Mouse (Mus musculus) forebrain, embryonic 14.5 days (tissue): ENCODE results near the gene Sf1. TPM values are rescaled to one million over a fixed set of nuclear protein-coding genes. Genes with fewer than 3 reads are reported as not detected.

Experiments
- ATAC-seq: fragments of 200-750 bp; cut with Nextera tagmentation; 2 replicates; pipeline ENCODE4 v1.8.0; 2017; ENCODE audit warnings: mild to moderate bottlenecking, moderate library complexity
- DNase-seq: peaks from one replicate; pipeline ENCODE4 v3.0.0-alpha.2; 2015; ENCODE audit warnings: low spot score
- H3K27ac ChIP-seq: fragments of 300-500 bp; sonication (generic); 2 replicates; pipeline ENCODE4 v1.5.1; 2014; ENCODE audit warnings: low read depth, mild to moderate bottlenecking, control low read depth, low read length, moderate library complexity
- H3K27me3 ChIP-seq: fragments of 300-500 bp; sonication (generic); replicated peaks from 2 replicates; pipeline ENCODE4 v1.6.1; 2014; ENCODE audit warnings: low read length, control low read depth, mixed read lengths; ENCODE audit not compliant: control insufficient read depth, insufficient read depth
- H3K36me3 ChIP-seq: fragments of 300-500 bp; sonication (generic); 2 replicates; pipeline ENCODE4 v1.6.1; 2014; ENCODE audit warnings: low read length, control low read depth; ENCODE audit not compliant: control insufficient read depth, insufficient read depth
- H3K4me1 ChIP-seq: fragments of 300-500 bp; sonication (generic); 2 replicates; pipeline ENCODE4 v1.6.1; 2014; ENCODE audit warnings: antibody characterized with exemption, low read length, control low read depth; ENCODE audit not compliant: control insufficient read depth, insufficient read depth
- H3K4me2 ChIP-seq: fragments of 300-500 bp; sonication (generic); 2 replicates; pipeline ENCODE4 v1.6.1; 2014; ENCODE audit warnings: mild to moderate bottlenecking, control low read depth, low read length
- H3K4me3 ChIP-seq: fragments of 300-500 bp; sonication (generic); 2 replicates; pipeline ENCODE4 v1.5.1; 2014; ENCODE audit warnings: low read depth, low read length, control low read depth
- H3K9ac ChIP-seq: fragments of 300-500 bp; sonication (generic); 2 replicates; pipeline ENCODE4 v1.6.1; 2014; ENCODE audit warnings: mild to moderate bottlenecking, low read length, control low read depth, moderate library complexity
- H3K9me3 ChIP-seq: fragments of 300-500 bp; sonication (generic); replicated peaks from 2 replicates; pipeline ENCODE4 v1.6.1; 2016; ENCODE audit warnings: low read length, control low read depth, mixed read lengths; ENCODE audit not compliant: control insufficient read depth
- WGBS: fragments of 180-500 bp; shearing (Covaris S2); extraction: QIAGEN DNeasy Blood & Tissue Kit; methylation state at CpG from one replicate; pipeline ENCODE4 v1.1.7; 2014; 5-methylcytosine and 5-hydroxymethylcytosine counted together
- polyA plus RNA-seq: library from polyadenylated mRNA; unstranded; fragments of >200 nt; fragmentation: Nextera tagmentation; extraction: Ambion mirVana; gene quantifications from 2 replicates; pipeline ENCODE4 v1.2.1, GENCODE M21; 2014

Sf1 gene
- polyA plus RNA-seq, 1 experiment from 2014 or later: 90.4 TPM

DNA sequence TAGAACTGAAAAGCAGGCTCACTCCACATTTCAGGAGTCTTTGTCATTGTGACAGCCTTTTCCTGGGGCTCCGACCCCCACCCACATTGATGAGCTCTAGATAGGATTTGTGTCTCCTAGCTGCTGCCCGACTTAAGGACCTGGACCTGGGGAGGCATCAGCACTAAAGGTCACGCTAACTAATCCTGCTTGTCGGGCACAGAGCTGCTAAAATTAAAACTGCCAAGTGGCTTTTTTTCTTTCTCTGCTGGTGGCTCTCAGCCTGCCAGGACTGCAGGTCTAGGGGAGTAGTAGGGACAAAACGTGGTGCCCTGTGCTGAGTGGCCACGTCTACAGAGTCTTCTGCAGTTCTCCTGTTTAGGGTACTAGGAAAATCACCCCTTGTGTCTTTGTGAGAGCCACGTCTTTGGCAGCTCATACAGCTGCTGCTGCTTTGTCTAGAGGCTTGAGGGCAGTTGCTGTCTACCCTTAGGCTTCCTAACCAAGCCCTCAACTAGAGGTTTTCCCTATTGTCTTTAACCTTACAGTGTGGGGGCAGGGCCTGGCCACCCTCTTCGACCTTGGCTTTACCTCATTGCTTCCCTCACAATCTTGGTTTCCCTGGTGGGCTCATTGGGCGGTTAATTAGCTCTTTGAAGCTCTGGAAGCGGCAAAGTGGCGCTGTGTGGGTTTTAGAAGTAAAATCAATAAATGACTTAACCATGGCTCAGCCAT, 14.0 kb downstream of the Sf1 start:
- H3K4me3 ChIP-seq: no peak overlapping the region
- DNase-seq (no peak), ATAC-seq (no peak)
- H3K36me3 ChIP-seq: peaks cover 72% of the 10 kb centered on the region
- H3K4me2 ChIP-seq: no peak overlapping the region
- H3K9me3 ChIP-seq: no peaks in the 10 kb centered on the region
- H3K9ac ChIP-seq: no peak overlapping the region
- 35% methylated on average over 11 of the region's 11 CpGs for WGBS
- no peaks in the 10 kb centered on the region for H3K27me3 ChIP-seq
- H3K4me1 ChIP-seq: no peaks in the 10 kb centered on the region
- H3K27ac ChIP-seq: no peak overlapping the region

DNA sequence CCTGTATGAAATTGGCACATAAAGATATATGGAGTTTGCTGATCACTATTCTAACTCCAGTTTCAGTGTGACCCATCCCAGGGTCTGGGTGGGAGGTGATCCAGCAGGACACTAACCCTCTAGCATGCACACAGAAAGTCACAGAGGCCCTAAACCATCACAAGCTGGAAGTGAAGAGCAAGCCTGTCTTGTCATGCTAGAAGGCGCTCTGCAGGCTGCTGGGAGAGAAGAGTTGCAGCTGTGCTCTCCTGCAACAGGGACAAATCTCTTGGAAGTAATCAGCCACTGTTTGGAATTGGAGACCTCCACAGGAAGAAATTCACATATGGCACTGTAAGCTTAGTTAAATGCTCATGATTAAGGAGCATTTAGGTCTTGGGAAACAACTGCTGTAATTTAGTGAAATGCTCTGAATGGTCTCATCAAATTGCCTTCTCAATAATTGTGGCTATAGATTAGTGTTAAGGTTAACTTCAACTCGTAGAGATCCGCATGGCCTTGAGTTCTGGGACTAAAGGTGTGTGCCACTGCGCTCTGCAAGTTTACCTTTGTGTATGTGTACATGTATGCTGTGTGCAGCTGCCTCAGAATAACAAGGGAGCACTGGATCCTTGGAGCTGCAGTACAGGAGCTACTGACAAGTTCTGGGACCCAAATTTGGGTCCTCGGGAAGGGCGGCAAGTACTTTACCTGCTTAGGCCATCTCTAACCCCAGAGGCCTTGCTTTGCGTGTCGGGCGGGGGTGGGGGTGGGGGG, 17.1 kb downstream of the Sf1 start:
- WGBS: 92% methylated on average over 9 of the region's 9 CpGs
- Histone ChIP-seq H3K4me2 (no peak overlapping the region), H3K9ac (no peak overlapping the region), H3K4me3 (no peak overlapping the region), H3K27ac (no peak overlapping the region), H3K27me3 (no peaks in the 10 kb centered on the region), H3K36me3 (peaks cover 41% of the 10 kb centered on the region), H3K4me1 (no peaks in the 10 kb centered on the region), H3K9me3 (no peaks in the 10 kb centered on the region)
- ATAC-seq (no peak), DNase-seq (no peak)

DNA sequence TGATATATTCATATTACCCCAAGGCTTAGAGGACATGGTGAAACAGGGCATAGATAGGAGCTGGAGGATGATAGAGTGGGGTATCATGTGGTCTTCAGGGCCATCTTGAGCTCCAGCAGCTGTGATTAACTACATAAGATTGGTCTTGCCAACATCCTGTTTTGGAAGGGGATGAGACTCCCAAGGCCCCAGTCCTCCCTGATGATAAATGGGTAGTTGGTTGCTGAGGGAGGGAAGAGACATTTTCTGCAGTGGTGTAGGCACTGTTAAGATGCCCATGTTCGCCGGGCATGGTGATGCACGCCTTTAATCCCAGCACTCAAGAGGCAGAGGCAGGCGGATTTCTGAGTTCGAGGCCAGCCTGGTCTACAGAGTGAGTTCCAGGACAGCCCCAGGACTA, 17.7 kb downstream of the Sf1 start:
- Histone ChIP-seq H3K9me3 (no peaks in the 10 kb centered on the region), H3K27ac (no peak overlapping the region), H3K4me2 (no peak overlapping the region), H3K9ac (no peak overlapping the region), H3K4me1 (no peaks in the 10 kb centered on the region), H3K4me3 (no peak overlapping the region), H3K27me3 (no peaks in the 10 kb centered on the region), H3K36me3 (peaks cover 35% of the 10 kb centered on the region)
- no peak for DNase-seq
- no peak for ATAC-seq
- 97% methylated on average over 5 of the region's 5 CpGs for WGBS

DNA sequence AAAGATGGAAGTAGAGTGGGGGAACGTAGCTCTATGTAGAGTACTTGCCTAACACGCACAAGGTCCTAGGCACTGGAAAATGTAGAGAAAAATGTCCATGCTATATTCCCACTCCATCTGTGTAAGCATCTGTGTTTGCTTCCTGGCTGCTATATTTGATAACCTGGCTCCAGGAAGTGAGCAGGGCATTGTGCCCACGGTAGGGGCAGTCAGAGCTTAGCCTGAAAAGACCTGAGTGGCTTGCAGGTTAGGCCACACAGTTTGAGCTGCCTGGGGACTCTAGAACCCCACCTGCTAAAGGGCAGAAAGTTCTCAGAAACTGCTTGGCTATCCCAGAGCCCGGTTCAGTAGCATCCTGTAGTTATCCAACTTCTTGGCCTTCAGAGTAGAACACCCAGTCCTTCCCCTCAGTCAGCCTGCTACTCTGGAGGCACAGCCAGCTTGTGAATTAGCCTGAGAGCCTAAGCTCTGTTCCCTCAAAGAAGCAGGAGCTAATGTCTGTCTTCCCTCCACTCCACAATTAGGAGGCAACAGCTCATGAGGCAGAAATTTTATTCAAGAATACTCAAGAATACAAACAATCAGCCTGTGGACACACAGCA, 18.9 kb downstream of the Sf1 start:
- Histone ChIP-seq H3K9ac (no peak overlapping the region), H3K27me3 (no peaks in the 10 kb centered on the region), H3K27ac (no peak overlapping the region), H3K4me3 (no peak overlapping the region), H3K9me3 (no peaks in the 10 kb centered on the region), H3K4me2 (no peak overlapping the region), H3K36me3 (peaks cover 23% of the 10 kb centered on the region), H3K4me1 (no peaks in the 10 kb centered on the region)
- DNase-seq (no peak), ATAC-seq (no peak)
- WGBS: 81% methylated on average over 4 of the region's 4 CpGs

DNA sequence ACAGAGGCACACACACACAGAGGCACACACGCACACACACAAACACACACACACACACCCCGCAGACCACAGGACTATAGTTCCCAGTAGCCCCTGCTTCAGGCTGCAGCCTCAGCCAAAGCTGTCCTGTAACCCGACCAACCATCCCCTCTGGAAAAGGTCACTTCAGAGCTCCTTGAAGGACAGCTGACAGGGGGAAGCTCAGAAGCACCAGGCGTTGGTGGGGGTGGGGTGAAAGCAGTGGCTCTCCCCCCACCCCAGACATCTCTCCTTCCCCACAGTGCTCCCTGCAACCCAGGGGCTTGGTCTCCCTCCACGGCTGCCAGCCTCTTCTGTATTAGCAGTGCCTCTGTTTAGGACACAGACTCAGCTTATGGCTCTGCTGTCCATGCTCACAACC, 20.0 kb downstream of the Sf1 start:
- ATAC-seq: no peak
- WGBS: 56% methylated on average over 5 of the region's 5 CpGs
- no peak overlapping the region for H3K4me3 ChIP-seq

DNA sequence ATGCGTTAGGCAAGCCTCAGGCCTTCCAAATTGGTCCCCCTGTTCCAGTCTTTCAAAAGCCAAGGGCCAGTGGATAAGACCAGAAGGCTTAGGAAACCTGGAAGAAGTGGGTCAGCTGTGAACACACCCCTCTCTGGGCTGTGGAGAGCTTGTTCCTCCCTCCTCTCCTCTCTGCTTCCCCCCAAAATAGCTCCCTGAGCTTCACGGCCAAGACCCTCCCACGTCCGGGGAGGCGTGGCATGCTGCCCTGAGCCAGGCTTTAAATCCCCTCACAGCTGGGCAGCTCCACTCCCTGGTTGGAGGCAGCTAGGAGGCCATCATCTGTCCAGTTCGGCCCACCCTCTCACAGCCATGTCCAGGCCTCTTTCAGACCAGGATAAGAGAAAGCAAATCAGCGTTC, 20.6 kb downstream of the Sf1 start, which contains the start of gene Pygm:
TSS of gene Pygm (plus strand) at position 272 of the 400 bp plus-strand sequence.
- no peaks in the 10 kb centered on the region for H3K27me3 ChIP-seq
- no peaks in the 10 kb centered on the region for H3K9me3 ChIP-seq
- H3K36me3 ChIP-seq: peaks cover 6% of the 10 kb centered on the region
- H3K4me3 ChIP-seq: no peak within 1 kb of the TSS
- no peaks in the 10 kb centered on the region for H3K4me1 ChIP-seq
- no peak within 1 kb of the TSS for H3K27ac ChIP-seq
- WGBS: 11% methylated on average over 7 of the region's 7 CpGs
- H3K9ac ChIP-seq: no peak within 1 kb of the TSS
- ATAC-seq: no peak
- no peak within 1 kb of the TSS for H3K4me2 ChIP-seq
- no peak for DNase-seq

More for the DNA sequence above, 20.0 kb downstream of the Sf1 start:
- DNase-seq: no peak
- Histone ChIP-seq H3K4me1 (no peaks in the 10 kb centered on the region), H3K27ac (no peak overlapping the region), H3K9ac (no peak overlapping the region), H3K9me3 (no peaks in the 10 kb centered on the region), H3K4me2 (no peak overlapping the region), H3K36me3 (peaks cover 13% of the 10 kb centered on the region), H3K27me3 (no peaks in the 10 kb centered on the region)

DNA sequence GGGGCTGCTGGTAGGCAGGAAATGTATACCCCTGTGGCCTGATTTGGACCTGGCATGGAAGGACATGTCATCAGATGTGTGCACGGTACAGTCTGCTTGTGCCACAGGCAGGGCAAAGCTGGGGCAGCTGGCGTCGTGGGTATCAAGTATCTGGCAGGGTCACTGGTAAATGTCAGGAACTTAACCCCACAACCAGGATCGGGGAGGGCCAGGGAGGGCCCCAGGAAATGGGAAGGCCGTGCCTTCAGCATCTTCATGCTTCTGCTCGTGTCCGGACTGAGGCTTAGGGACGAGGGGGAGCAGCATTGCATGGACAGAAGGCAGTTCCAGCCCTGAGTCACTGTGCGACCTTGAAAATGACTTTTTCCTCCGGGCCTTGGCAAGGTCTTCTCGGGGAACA, 21.5 kb downstream of the Sf1 start:
- Histone ChIP-seq H3K36me3 (0 out of 2 replicates have a peak, but pooled peaks cover 4% of the 10 kb centered on the region), H3K4me2 (no peak overlapping the region), H3K27me3 (no peaks in the 10 kb centered on the region), H3K9me3 (no peaks in the 10 kb centered on the region), H3K9ac (no peak overlapping the region), H3K4me3 (no peak overlapping the region), H3K4me1 (peaks cover 3% of the 10 kb centered on the region; the same call in 1 of the 2 replicates), H3K27ac (no peak overlapping the region)
- WGBS: 87% methylated on average over 11 of the region's 11 CpGs
- DNase-seq (no peak), ATAC-seq (no peak)

DNA sequence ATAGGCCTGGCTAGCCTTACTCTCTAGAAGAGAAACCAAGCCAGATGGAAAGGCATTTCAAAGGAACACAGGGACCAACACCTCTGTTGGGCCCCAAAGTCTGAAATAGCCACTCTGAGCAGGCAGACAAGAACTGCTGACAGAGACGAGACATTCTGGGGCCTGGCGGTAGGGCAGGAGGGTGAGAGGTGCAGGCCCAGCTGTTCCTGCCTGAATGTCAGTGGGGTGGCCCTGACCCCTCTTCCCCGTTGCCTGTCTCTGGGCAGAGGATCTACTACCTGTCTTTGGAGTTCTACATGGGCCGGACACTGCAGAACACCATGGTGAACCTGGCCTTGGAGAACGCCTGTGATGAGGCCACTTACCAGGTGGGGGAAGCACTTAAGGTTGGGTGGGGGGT, 21.9 kb downstream of the Sf1 start:
- Histone ChIP-seq H3K9ac (no peak overlapping the region), H3K36me3 (0 out of 2 replicates have a peak, but pooled peaks cover 4% of the 10 kb centered on the region), H3K4me2 (no peak overlapping the region), H3K9me3 (no peaks in the 10 kb centered on the region), H3K27ac (no peak overlapping the region), H3K27me3 (no peaks in the 10 kb centered on the region), H3K4me3 (no peak overlapping the region), H3K4me1 (peaks cover 3% of the 10 kb centered on the region; the same call in 1 of the 2 replicates)
- ATAC-seq (no peak), DNase-seq (no peak)
- WGBS: 77% methylated on average over 5 of the region's 5 CpGs

DNA sequence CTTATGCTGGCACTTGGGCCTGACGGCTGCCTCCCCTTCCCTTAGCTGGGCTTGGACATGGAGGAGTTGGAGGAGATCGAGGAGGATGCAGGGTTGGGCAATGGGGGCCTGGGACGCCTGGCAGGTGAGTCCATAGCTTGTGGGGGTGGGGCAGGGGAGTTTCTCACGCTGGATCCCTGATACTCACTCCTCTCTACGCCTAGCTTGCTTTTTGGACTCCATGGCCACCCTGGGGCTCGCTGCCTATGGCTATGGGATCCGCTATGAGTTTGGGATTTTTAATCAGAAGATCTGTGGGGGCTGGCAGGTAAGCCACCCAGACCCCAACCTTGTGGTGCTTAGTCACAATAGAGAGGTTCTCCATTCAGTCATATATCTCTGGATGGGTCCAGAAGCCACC, 22.3 kb downstream of the Sf1 start:
- Histone ChIP-seq H3K9ac (no peak overlapping the region), H3K27me3 (no peaks in the 10 kb centered on the region), H3K9me3 (no peaks in the 10 kb centered on the region), H3K4me2 (no peak overlapping the region), H3K4me3 (no peak overlapping the region), H3K36me3 (no peaks in the 10 kb centered on the region), H3K4me1 (peaks cover 3% of the 10 kb centered on the region; the same call in 1 of the 2 replicates), H3K27ac (no peak overlapping the region)
- no peak for ATAC-seq
- 80% methylated on average over 7 of the region's 7 CpGs for WGBS
- no peak for DNase-seq
